Mouse (Mus musculus): ENCODE measurements around the gene H2-Eb1. TPM values are rescaled to one million over a fixed set of nuclear protein-coding genes. Genes with fewer than 3 reads are reported as not detected.
A peak's percentile ranks its signal among the peaks of the same experiment; 100 is the strongest.

H2-Eb1 gene
- polyA plus RNA-seq, 1 experiment from 2014 or later, result 2.0 TPM

DNA sequence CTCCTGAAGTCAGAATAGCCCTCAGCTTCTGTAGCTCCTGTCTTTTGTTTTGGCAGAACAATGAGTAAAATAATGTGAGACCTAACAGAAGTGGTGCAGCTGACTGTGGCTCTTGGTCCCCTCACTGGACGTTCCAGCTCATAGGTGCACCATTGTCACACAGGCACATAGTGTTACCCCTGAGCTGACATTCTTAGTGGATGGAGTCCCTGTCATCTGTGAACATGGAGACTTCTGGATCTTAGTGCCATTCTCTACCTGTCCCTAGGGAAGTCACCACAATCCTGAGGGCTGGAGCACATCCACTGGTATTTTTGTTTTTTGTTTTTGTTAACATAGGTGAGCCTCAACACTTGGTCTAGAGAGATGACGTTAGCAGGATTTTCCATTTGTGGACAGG lies 34.7 kb upstream of the H2-Eb1 start:
- WGBS, result 75% methylated on average over 2 of the region's 2 CpGs
- Histone ChIP-seq H3K36me3 (no peaks in the 10 kb centered on the region), H3K27me3 (ENCODE audit: low read depth, poor library complexity, severe bottlenecking) (no peaks in the 10 kb centered on the region; the same call in 1 of the 2 replicates), H3K9me3 (replicated peaks) (no peaks in the 10 kb centered on the region), H3K27ac (replicated peaks) (no peak overlapping the region), H3K4me1 (no peaks in the 10 kb centered on the region), H3K4me3 (no peak overlapping the region)
- DNase-seq (ENCODE audit: low spot score), result no peak

DNA sequence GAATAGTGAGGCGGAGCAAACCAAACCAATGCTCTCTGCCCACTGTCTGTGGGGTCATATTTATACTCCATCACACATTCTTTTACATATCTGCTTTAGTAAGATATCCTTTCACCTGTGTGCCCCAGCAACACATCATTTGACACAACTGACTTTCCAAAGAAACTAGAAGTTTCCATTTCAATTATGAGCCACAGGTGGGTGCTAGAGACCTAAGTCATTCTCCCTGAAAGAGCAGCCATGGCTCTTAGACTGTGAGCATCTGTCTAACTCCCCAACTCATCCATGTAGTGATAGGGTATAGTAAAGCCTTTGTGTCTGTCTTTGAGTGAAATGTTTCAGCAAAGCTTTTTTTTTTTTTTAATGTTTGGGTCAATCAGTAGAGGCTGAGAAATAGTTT lies 33.6 kb upstream of the H2-Eb1 start:
- Histone ChIP-seq H3K27me3 (ENCODE audit: low read depth, poor library complexity, severe bottlenecking) (no peaks in the 10 kb centered on the region; the same call in 1 of the 2 replicates), H3K4me1 (no peaks in the 10 kb centered on the region), H3K27ac (replicated peaks) (no peak overlapping the region), H3K36me3 (no peaks in the 10 kb centered on the region), H3K9me3 (replicated peaks) (no peaks in the 10 kb centered on the region), H3K4me3 (no peak overlapping the region)
- WGBS, result 92% methylated on average over 1 of the region's 1 CpGs
- no peak for DNase-seq (ENCODE audit: low spot score)

DNA sequence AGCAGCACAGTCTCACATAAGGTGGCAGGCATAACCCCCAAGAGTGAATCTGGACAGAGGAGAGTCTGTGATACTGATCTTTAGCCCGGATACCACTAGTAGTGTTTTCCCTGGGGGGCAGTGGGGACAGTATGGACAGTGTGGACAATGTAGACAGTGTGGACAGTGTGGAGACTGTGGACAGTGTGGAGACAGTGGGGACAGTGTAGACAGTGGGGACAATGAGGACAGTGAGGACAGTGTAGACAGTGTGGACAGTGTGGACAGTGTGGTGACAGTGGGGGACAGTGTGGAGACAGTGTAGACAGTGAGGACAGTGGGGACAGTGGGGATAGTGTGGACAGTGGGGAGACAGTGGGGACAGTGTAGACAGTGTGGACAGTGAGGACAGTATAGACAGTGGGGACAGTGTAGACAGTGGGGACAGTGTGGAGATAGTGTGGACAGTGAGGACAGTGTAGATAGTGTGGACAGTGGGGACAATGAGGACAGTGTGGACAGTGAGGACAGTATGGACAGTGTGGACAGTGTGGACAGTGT lies 25.1 kb upstream of the H2-Eb1 start:
- Histone ChIP-seq H3K36me3 (no peaks in the 10 kb centered on the region), H3K27ac (replicated peaks) (no peak overlapping the region), H3K4me1 (no peaks in the 10 kb centered on the region), H3K4me3 (no peak overlapping the region), H3K27me3 (ENCODE audit: low read depth, poor library complexity, severe bottlenecking) (no peaks in the 10 kb centered on the region), H3K9me3 (replicated peaks) (no peaks in the 10 kb centered on the region)
- WGBS, result 89% methylated on average over 1 of the region's 1 CpGs
- no peak for DNase-seq (ENCODE audit: low spot score)

GRCm38 (mm10) chr17:34281836-34282235 lies 23.8 kb upstream of the H2-Eb1 start:
- DNase-seq (ENCODE audit: low spot score), result no peak
- Histone ChIP-seq H3K4me3 (no peak overlapping the region), H3K27ac (replicated peaks) (no peak overlapping the region), H3K27me3 (ENCODE audit: low read depth, poor library complexity, severe bottlenecking) (no peaks in the 10 kb centered on the region), H3K9me3 (replicated peaks) (no peaks in the 10 kb centered on the region), H3K36me3 (no peaks in the 10 kb centered on the region), H3K4me1 (no peaks in the 10 kb centered on the region)
- whole genome bisulfite sequencing, result 67% methylated on average over 1 of the region's 1 CpGs

DNA sequence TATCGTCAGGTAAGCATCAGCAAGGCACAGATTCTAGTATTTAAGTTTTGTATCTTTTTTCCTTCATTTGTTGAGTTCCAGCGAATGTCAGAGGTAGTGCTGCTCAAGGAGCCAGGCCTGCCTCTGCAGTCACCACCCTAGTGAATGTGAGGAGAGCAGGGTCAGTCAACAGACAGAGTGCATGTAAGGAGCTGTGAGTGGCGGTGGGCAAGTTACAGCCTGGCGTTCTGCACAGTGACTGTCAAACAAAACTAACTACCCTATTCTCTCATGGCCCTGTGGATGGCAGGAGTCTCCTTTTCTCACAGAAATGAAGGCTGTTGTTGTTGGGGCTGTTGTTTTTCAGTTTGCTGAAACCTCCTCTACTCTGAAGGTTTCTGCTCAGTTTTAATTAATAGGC lies 20.3 kb upstream of the H2-Eb1 start:
- no peaks in the 10 kb centered on the region for H3K4me1 ChIP-seq
- no peak overlapping the region for H3K4me3 ChIP-seq
- H3K27ac ChIP-seq (replicated peaks), result no peak overlapping the region
- H3K9me3 ChIP-seq (replicated peaks), result no peaks in the 10 kb centered on the region
- H3K36me3 ChIP-seq, result no peaks in the 10 kb centered on the region
- H3K27me3 ChIP-seq (ENCODE audit: low read depth, poor library complexity, severe bottlenecking), result no peaks in the 10 kb centered on the region
- WGBS, result 74% methylated on average over 4 of the region's 4 CpGs
- DNase-seq (ENCODE audit: low spot score), result no peak

DNA sequence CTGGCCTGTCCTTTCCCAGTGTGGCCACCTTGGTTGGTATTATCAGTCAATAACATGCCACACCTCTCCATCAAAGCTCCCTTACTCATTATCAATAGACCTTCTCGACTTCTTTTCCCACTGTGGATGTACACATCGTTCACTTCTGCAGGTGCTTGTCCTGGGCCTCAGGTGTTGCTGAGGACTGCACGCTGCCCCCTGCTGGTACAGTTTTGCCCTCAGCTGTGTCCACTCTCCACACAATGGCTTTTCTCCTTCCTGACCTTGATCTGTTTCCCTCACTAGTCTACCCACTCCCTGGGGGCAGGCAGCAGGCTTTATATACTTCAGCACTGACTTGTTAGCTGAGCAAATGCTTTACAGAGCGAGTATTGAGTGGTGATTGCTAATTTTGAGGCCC lies 19.8 kb upstream of the H2-Eb1 start:
- no peak overlapping the region for H3K4me3 ChIP-seq
- no peaks in the 10 kb centered on the region for H3K36me3 ChIP-seq
- no peak overlapping the region for H3K27ac ChIP-seq (replicated peaks)
- H3K4me1 ChIP-seq, result no peaks in the 10 kb centered on the region
- no peaks in the 10 kb centered on the region for H3K27me3 ChIP-seq (ENCODE audit: low read depth, poor library complexity, severe bottlenecking)
- DNase-seq (ENCODE audit: low spot score), result no peak
- WGBS, result 41% methylated on average over 4 of the region's 4 CpGs
- no peaks in the 10 kb centered on the region for H3K9me3 ChIP-seq (replicated peaks)

GRCm38 (mm10) chr17:34286501-34286900 lies 19.2 kb upstream of the H2-Eb1 start:
- no peaks in the 10 kb centered on the region for H3K27me3 ChIP-seq (ENCODE audit: low read depth, poor library complexity, severe bottlenecking)
- no peaks in the 10 kb centered on the region for H3K36me3 ChIP-seq
- H3K4me1 ChIP-seq, result 0 out of 2 replicates have a peak, but pooled peaks cover 2% of the 10 kb centered on the region
- DNase-seq (ENCODE audit: low spot score), result no peak
- 84% methylated on average over 5 of the region's 5 CpGs for WGBS
- no peak overlapping the region for H3K4me3 ChIP-seq
- H3K27ac ChIP-seq (replicated peaks), result no peak overlapping the region
- no peaks in the 10 kb centered on the region for H3K9me3 ChIP-seq (replicated peaks)

- Histone ChIP-seq H3K27ac (replicated peaks) (no peak overlapping the region), H3K9me3 (replicated peaks) (no peaks in the 10 kb centered on the region), H3K36me3 (no peaks in the 10 kb centered on the region), H3K27me3 (ENCODE audit: low read depth, poor library complexity, severe bottlenecking) (no peaks in the 10 kb centered on the region), H3K4me1 (0 out of 2 replicates have a peak, but pooled peaks cover 4% of the 10 kb centered on the region), H3K4me3 (no peak overlapping the region)
- DNase-seq (ENCODE audit: low spot score), result no peak
- 77% methylated on average over 6 of the region's 6 CpGs for WGBS
Measured at GRCm38 (mm10) chr17:34286999-34287398, 18.7 kb upstream of the H2-Eb1 start.

DNA sequence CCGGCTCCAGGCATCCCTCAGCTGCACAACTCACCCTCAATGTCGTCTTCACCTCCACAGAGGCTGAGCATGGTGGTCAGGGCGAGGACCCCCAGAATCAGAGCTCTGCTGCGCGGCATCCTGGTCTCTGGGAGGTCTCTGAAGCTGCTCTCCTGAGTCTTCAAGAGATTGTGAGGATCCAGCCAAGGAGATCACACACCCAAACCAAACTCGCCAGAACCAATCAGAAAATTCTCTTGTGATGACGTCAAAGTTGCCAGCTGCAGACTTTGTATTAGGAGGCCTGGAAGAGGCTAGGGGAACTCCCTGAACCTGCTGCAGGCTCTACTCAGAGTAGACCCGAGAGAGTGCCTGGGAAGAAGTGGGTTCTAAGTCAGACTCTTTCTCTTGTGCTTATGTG lies 18.0 kb upstream of the H2-Eb1 start, which contains the start of gene H2-Aa:
H2-Aa (minus strand) TSS at position 176 of the 400 bp plus-strand sequence.
- H3K4me3 ChIP-seq, result no peak within 1 kb of the TSS
- no peaks in the 10 kb centered on the region for H3K27me3 ChIP-seq (ENCODE audit: low read depth, poor library complexity, severe bottlenecking)
- DNase-seq (ENCODE audit: low spot score), result peak; percentile 47
- H3K36me3 ChIP-seq, result no peaks in the 10 kb centered on the region
- H3K27ac ChIP-seq (replicated peaks), result no peak within 1 kb of the TSS
- H3K4me1 ChIP-seq, result 0 out of 2 replicates have a peak, but pooled peaks cover 4% of the 10 kb centered on the region
- no peaks in the 10 kb centered on the region for H3K9me3 ChIP-seq (replicated peaks)
- WGBS, result 18% methylated on average over 8 of the region's 8 CpGs

DNA sequence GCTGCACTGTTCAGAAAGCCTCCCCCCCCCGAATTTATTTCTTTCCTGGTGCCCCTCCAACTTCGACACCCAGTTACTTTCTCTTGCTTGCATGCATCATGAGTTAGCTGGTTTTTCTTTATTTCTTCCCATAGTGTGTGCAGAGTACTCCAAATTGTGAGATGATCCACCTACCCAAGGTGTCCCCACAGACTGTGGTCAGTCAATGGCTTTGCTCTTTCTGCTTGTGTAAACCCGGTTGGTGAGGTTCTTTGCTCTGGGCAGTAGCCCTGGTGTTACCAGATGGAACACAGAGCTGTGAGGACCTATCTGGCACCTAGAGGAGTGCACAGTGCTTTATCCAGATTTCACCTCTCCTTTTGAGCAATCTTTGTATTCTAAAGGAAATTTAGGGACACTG lies 17.5 kb upstream of the H2-Eb1 start:
- H3K9me3 ChIP-seq (replicated peaks), result no peaks in the 10 kb centered on the region
- H3K4me1 ChIP-seq, result 0 out of 2 replicates have a peak, but pooled peaks cover 4% of the 10 kb centered on the region
- no peak overlapping the region for H3K27ac ChIP-seq (replicated peaks)
- H3K4me3 ChIP-seq, result no peak overlapping the region
- WGBS, result 74% methylated on average over 3 of the region's 3 CpGs
- no peak for DNase-seq (ENCODE audit: low spot score)
- no peaks in the 10 kb centered on the region for H3K36me3 ChIP-seq
- no peaks in the 10 kb centered on the region for H3K27me3 ChIP-seq (ENCODE audit: low read depth, poor library complexity, severe bottlenecking)

DNA sequence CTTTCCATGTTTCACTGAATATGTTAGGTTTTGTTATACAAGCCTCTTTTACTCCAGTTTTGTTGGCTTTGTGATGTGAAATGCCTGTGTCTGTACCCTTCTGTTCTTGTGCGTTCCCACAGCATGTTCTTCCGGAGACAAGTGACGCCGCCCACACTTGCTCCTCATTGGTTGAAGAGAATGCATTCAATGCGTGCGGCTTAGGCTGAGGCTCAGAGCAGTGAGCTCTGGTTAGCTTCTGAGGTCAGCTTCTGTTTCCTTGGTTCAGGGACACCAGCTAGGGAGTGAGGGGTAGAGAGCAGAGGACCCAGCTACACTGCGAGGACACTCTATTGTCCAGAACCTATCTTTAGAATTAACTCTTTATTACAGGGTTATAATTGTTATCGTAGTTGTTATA lies 14.1 kb upstream of the H2-Eb1 start:
- Histone ChIP-seq H3K9me3 (replicated peaks) (no peaks in the 10 kb centered on the region), H3K4me1 (peaks cover 8% of the 10 kb centered on the region; the same call in 1 of the 2 replicates), H3K4me3 (no peak overlapping the region), H3K27me3 (ENCODE audit: low read depth, poor library complexity, severe bottlenecking) (0 out of 2 replicates have a peak, but pooled peaks cover under 1% of the 10 kb centered on the region), H3K27ac (replicated peaks) (0 out of 2 replicates have a peak overlapping the region, but pooled peaks have one; percentile 9), H3K36me3 (no peaks in the 10 kb centered on the region)
- 16% methylated on average over 8 of the region's 8 CpGs for WGBS
- peak; percentile 82 for DNase-seq (ENCODE audit: low spot score)

GRCm38 (mm10) chr17:34292570-34292969 lies 13.1 kb upstream of the H2-Eb1 start:
- H3K36me3 ChIP-seq, result no peaks in the 10 kb centered on the region
- H3K9me3 ChIP-seq (replicated peaks), result no peaks in the 10 kb centered on the region
- WGBS, result 94% methylated on average over 4 of the region's 4 CpGs
- H3K27ac ChIP-seq (replicated peaks), result no peak overlapping the region
- no peak overlapping the region for H3K4me3 ChIP-seq
- H3K4me1 ChIP-seq, result peaks cover 8% of the 10 kb centered on the region; the same call in 1 of the 2 replicates
- DNase-seq (ENCODE audit: low spot score), result no peak
- H3K27me3 ChIP-seq (ENCODE audit: low read depth, poor library complexity, severe bottlenecking), result 0 out of 2 replicates have a peak, but pooled peaks cover 9% of the 10 kb centered on the region

GRCm38 (mm10) chr17:34293533-34293932 lies 12.1 kb upstream of the H2-Eb1 start:
- no peaks in the 10 kb centered on the region for H3K9me3 ChIP-seq (replicated peaks)
- H3K27ac ChIP-seq (replicated peaks), result no peak overlapping the region
- DNase-seq (ENCODE audit: low spot score), result no peak
- no peak overlapping the region for H3K4me3 ChIP-seq
- peaks cover 8% of the 10 kb centered on the region; the same call in 1 of the 2 replicates for H3K4me1 ChIP-seq
- H3K27me3 ChIP-seq (ENCODE audit: low read depth, poor library complexity, severe bottlenecking), result 0 out of 2 replicates have a peak, but pooled peaks cover 9% of the 10 kb centered on the region
- H3K36me3 ChIP-seq, result no peaks in the 10 kb centered on the region
- 56% methylated on average over 2 of the region's 2 CpGs for WGBS
